Mouse (Mus musculus) heart, embryonic 10.5 days (tissue): ENCODE measurements around the gene Pde4dip. TPM values are rescaled to one million over a fixed set of nuclear protein-coding genes. Genes with fewer than 3 reads are reported as not detected.

ENCODE experiments used
- DNase-seq: peaks from one replicate; pipeline ENCODE4 v3.0.0-alpha.2; 2017; ENCODE audit warnings: low spot score
- H3K27ac ChIP-seq: fragments of 300-500 bp; sonication (generic); 2 replicates; pipeline ENCODE4 v1.5.1; 2016; ENCODE audit warnings: mild to moderate bottlenecking
- H3K27me3 ChIP-seq: fragments of 300-500 bp; sonication (generic); 2 replicates; pipeline ENCODE4 v1.6.1; 2016; ENCODE audit warnings: mild to moderate bottlenecking; ENCODE audit not compliant: poor library complexity, insufficient read depth, severe bottlenecking
- H3K36me3 ChIP-seq: fragments of 300-500 bp; sonication (generic); 2 replicates; pipeline ENCODE4 v1.6.1; 2016; ENCODE audit warnings: mild to moderate bottlenecking, moderate library complexity
- H3K4me1 ChIP-seq: fragments of 300-500 bp; sonication (generic); 2 replicates; pipeline ENCODE4 v1.6.1; 2016; ENCODE audit warnings: mild to moderate bottlenecking
- H3K4me3 ChIP-seq: fragments of 300-500 bp; sonication (generic); 2 replicates; pipeline ENCODE4 v1.5.1; 2016; ENCODE audit warnings: mild to moderate bottlenecking, moderate library complexity
- H3K9me3 ChIP-seq: fragments of 300-500 bp; sonication (generic); 2 replicates; pipeline ENCODE4 v1.6.1; 2016; ENCODE audit warnings: mild to moderate bottlenecking, moderate library complexity
- WGBS: fragments of 180-500 bp; shearing (Covaris S2); methylation state at CpG from one replicate; pipeline ENCODE4 v1.1.7; 2016; 5-methylcytosine and 5-hydroxymethylcytosine counted together
- polyA plus RNA-seq: library from polyadenylated mRNA; unstranded; fragments of >200 nt; fragmentation: Nextera tagmentation; extraction: Ambion mirVana; gene quantifications from 2 replicates; pipeline ENCODE4 v1.2.1, GENCODE M21; 2016

Gene Pde4dip
- polyA plus RNA-seq, 1 experiment from 2014 or later, result 42.0 TPM

GRCm38 (mm10) chr3:97802927-97803326, 85.6 kb downstream of the Pde4dip start:
- no peaks in the 10 kb centered on the region for H3K9me3 ChIP-seq
- H3K27me3 ChIP-seq, result no peaks in the 10 kb centered on the region
- peak overlapping the region; percentile 82; the same call in 1 of the 2 replicates for H3K27ac ChIP-seq
- whole genome bisulfite sequencing, result 82% methylated on average over 2 of the region's 2 CpGs
- no peak overlapping the region for H3K4me3 ChIP-seq
- 0 out of 2 replicates have a peak, but pooled peaks cover 3% of the 10 kb centered on the region for H3K36me3 ChIP-seq
- DNase-seq, result no peak
- H3K4me1 ChIP-seq, result peaks cover 54% of the 10 kb centered on the region

DNA sequence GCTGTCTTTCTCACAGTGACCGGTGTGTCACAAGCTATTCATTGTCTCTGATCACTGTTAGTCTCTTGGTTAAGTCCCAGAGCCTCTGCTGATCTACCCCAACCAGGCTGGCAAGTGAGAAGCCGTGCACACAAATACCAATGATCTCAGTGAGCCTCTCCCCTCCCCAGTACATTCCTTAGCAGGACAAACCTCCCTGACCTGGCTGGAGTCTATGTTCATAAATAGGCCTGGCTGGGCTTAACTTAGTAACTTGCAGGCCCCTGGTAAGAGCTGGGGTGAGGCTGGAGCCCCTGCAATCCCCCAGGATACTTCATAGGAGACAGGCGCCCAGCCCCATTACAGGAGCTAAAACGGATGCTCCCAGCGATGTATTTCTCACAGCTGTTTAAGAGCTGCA, 86.2 kb downstream of the Pde4dip start:
- Histone ChIP-seq H3K36me3 (no peaks in the 10 kb centered on the region), H3K27me3 (no peaks in the 10 kb centered on the region), H3K4me1 (peaks cover 60% of the 10 kb centered on the region), H3K4me3 (peak overlapping the region; percentile 7; the same call in 1 of the 2 replicates), H3K27ac (peak overlapping the region; percentile 82), H3K9me3 (no peaks in the 10 kb centered on the region)
- WGBS, result 46% methylated on average over 5 of the region's 5 CpGs
- peak; percentile 83 for DNase-seq

GRCm38 (mm10) chr3:97801178-97801699, 87.3 kb downstream of the Pde4dip start:
- DNase-seq, result no peak
- no peaks in the 10 kb centered on the region for H3K27me3 ChIP-seq
- peaks cover 71% of the 10 kb centered on the region for H3K4me1 ChIP-seq
- no peak overlapping the region for H3K4me3 ChIP-seq
- no peaks in the 10 kb centered on the region for H3K9me3 ChIP-seq
- H3K36me3 ChIP-seq, result no peaks in the 10 kb centered on the region
- 72% methylated on average over 3 of the region's 3 CpGs for WGBS
- peak overlapping the region; percentile 59 for H3K27ac ChIP-seq

GRCm38 (mm10) chr3:97800657-97801056, 87.8 kb downstream of the Pde4dip start:
- no peak for DNase-seq
- Histone ChIP-seq H3K4me3 (no peak overlapping the region), H3K27ac (peak overlapping the region; percentile 36; the same call in 1 of the 2 replicates), H3K36me3 (0 out of 2 replicates have a peak, but pooled peaks cover 2% of the 10 kb centered on the region), H3K9me3 (no peaks in the 10 kb centered on the region), H3K4me1 (peaks cover 71% of the 10 kb centered on the region), H3K27me3 (no peaks in the 10 kb centered on the region)
- WGBS, result 86% methylated on average over 5 of the region's 5 CpGs

DNA sequence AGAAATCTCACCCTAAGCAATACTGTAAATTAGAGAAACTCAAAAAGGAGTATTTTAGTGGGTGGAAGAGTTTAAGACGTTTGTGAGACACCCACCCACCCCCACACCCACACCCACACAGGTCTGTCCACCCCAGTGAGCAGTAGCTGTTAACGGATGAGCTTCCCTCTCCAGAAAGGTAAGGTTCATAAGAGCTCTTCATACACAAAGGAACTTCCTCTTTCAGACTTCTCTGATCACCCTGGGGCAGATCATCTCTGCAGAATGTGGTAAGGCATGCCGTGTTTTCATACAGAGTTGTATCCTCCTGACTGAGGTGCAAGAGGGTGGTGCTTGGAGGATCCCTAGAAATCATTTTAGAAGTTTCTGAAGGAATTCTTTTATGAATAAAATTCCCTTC, 88.5 kb downstream of the Pde4dip start:
- peak overlapping the region; percentile 36; the same call in 1 of the 2 replicates for H3K27ac ChIP-seq
- no peaks in the 10 kb centered on the region for H3K27me3 ChIP-seq
- no peak for DNase-seq
- H3K4me1 ChIP-seq, result peaks cover 66% of the 10 kb centered on the region
- H3K36me3 ChIP-seq, result 0 out of 2 replicates have a peak, but pooled peaks cover 3% of the 10 kb centered on the region
- H3K4me3 ChIP-seq, result no peak overlapping the region
- 70% methylated on average over 3 of the region's 3 CpGs for WGBS
- no peaks in the 10 kb centered on the region for H3K9me3 ChIP-seq

GRCm38 (mm10) chr3:97799267-97799666, 89.2 kb downstream of the Pde4dip start:
- no peak overlapping the region for H3K4me3 ChIP-seq
- 67% methylated on average over 3 of the region's 3 CpGs for WGBS
- no peaks in the 10 kb centered on the region for H3K27me3 ChIP-seq
- H3K36me3 ChIP-seq, result 0 out of 2 replicates have a peak, but pooled peaks cover 3% of the 10 kb centered on the region
- no peak for DNase-seq
- peak overlapping the region; percentile 31; the same call in 1 of the 2 replicates for H3K27ac ChIP-seq
- H3K4me1 ChIP-seq, result peaks cover 70% of the 10 kb centered on the region
- no peaks in the 10 kb centered on the region for H3K9me3 ChIP-seq

DNA sequence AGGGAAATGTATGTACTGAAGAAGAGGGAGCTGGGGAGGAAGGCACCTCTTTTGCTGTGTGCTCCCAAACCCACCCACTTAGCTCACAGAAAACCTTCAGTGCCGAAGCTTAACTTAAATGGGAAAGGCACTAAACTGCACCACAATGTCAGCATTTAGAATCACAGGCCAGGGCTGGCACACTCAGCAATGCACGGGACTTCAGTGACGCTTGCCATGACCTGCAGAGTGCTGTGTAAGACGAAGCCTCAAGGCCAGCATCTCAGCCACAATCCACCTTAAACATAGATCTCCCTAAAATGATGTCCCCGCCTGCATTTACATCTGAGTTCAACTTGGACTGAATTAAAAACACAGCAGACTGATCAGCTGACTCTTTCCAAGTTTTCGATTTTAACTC, 91.1 kb downstream of the Pde4dip start:
- WGBS, result 58% methylated on average over 6 of the region's 6 CpGs
- no peaks in the 10 kb centered on the region for H3K9me3 ChIP-seq
- H3K4me1 ChIP-seq, result peaks cover 62% of the 10 kb centered on the region
- no peaks in the 10 kb centered on the region for H3K27me3 ChIP-seq
- DNase-seq, result peak; percentile 28
- H3K36me3 ChIP-seq, result peaks cover 14% of the 10 kb centered on the region
- peak overlapping the region; percentile 12; the same call in 1 of the 2 replicates for H3K27ac ChIP-seq
- H3K4me3 ChIP-seq, result no peak overlapping the region

- Histone ChIP-seq H3K36me3 (peaks cover 47% of the 10 kb centered on the region), H3K4me3 (no peak overlapping the region), H3K9me3 (no peaks in the 10 kb centered on the region), H3K4me1 (peaks cover 36% of the 10 kb centered on the region), H3K27ac (no peak overlapping the region), H3K27me3 (no peaks in the 10 kb centered on the region)
- 63% methylated on average over 8 of the region's 8 CpGs for WGBS
- no peak for DNase-seq
Measured at GRCm38 (mm10) chr3:97793995-97794394, 94.5 kb downstream of the Pde4dip start.

DNA sequence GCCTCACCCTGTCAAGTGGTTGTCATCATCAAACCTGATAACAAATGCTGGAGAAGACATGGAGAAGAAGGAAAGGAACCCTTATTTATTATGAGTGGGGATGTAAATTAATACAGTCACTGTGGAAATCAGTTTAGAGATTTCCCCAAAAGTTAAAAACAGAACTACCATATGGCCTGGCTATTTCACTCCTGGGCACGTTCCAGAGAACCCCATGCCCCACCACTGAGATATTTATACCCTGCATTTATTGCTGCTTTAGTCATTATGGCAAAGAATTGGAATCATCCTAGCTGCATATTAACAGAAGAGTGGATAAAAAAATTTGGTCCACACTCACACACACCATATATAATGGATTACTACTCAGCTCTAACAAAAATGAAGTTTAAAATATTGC, 98.4 kb downstream of the Pde4dip start:
- H3K36me3 ChIP-seq, result peaks cover 45% of the 10 kb centered on the region
- H3K27ac ChIP-seq, result no peak overlapping the region
- no peak for DNase-seq
- H3K27me3 ChIP-seq, result no peaks in the 10 kb centered on the region
- no peak overlapping the region for H3K4me3 ChIP-seq
- 78% methylated on average over 1 of the region's 1 CpGs for WGBS
- H3K9me3 ChIP-seq, result no peaks in the 10 kb centered on the region
- H3K4me1 ChIP-seq, result peaks cover 9% of the 10 kb centered on the region; the same call in 1 of the 2 replicates

DNA sequence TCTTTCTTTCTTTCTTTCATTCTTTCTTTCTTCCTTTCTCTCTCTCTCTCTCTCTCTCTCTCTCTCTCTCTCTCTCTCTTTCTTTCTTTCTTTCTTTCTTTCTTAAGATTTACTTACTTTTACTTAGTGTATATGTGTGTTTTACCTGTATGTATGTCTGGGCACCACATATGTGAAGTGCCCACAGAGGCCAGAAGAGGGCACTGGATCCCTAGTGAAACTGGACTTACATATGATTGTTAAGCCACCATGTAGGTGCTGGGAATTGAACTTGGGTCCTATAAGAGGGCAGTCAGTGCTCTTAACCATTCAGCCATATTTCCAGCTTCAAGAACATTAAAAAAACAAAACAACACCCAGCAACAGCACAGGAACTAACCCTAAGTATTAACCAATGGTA, 99.2 kb downstream of the Pde4dip start:
- DNase-seq, result no peak
- Histone ChIP-seq H3K27me3 (no peaks in the 10 kb centered on the region), H3K27ac (no peak overlapping the region), H3K9me3 (no peaks in the 10 kb centered on the region), H3K4me1 (peaks cover 6% of the 10 kb centered on the region; the same call in 1 of the 2 replicates), H3K36me3 (peaks cover 45% of the 10 kb centered on the region), H3K4me3 (no peak overlapping the region)

- H3K27ac ChIP-seq, result no peak overlapping the region
- no peaks in the 10 kb centered on the region for H3K9me3 ChIP-seq
- peak; percentile 27 for DNase-seq
- H3K4me3 ChIP-seq, result no peak overlapping the region
- no peaks in the 10 kb centered on the region for H3K27me3 ChIP-seq
- peaks cover 2% of the 10 kb centered on the region; the same call in 1 of the 2 replicates for H3K36me3 ChIP-seq
- H3K4me1 ChIP-seq, result no peaks in the 10 kb centered on the region; the same call in 1 of the 2 replicates
- WGBS, result 54% methylated on average over 4 of the region's 4 CpGs
Measured at GRCm38 (mm10) chr3:97776195-97776594, 112.3 kb downstream of the Pde4dip start.

DNA sequence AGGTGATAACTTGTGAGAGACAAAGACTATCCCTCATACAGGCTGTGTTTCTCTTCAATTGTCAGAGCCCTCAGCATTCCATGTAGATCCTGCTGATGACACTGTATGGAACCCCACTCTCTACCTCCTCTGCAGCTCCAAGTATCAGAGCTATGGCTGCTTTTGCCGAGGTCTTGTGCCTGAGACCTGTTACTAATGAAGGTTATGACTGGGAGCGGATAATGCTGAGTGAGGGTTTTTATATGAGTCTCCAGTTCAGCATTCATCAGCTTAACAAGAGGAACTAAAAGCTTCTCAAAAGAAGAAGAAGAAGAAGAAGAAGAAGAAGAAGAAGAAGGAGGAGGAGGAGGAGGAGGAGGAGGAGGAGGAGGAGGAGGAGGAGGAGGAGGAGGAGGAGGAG, 112.8 kb downstream of the Pde4dip start:
- Histone ChIP-seq H3K27ac (no peak overlapping the region), H3K9me3 (no peaks in the 10 kb centered on the region), H3K27me3 (no peaks in the 10 kb centered on the region), H3K36me3 (peaks cover 2% of the 10 kb centered on the region; the same call in 1 of the 2 replicates), H3K4me1 (no peaks in the 10 kb centered on the region; the same call in 1 of the 2 replicates), H3K4me3 (no peak overlapping the region)
- 79% methylated on average over 2 of the region's 2 CpGs for WGBS
- DNase-seq, result no peak

GRCm38 (mm10) chr3:97774861-97775260, 113.6 kb downstream of the Pde4dip start:
- 72% methylated on average over 1 of the region's 1 CpGs for WGBS

More at GRCm38 (mm10) chr3:97774861-97775260, 113.6 kb downstream of the Pde4dip start:
- Histone ChIP-seq H3K9me3 (no peaks in the 10 kb centered on the region), H3K27me3 (no peaks in the 10 kb centered on the region), H3K4me1 (no peaks in the 10 kb centered on the region; the same call in 1 of the 2 replicates), H3K4me3 (no peak overlapping the region), H3K36me3 (peaks cover 2% of the 10 kb centered on the region; the same call in 1 of the 2 replicates), H3K27ac (no peak overlapping the region)
- DNase-seq, result no peak
